Mouse (Mus musculus) liver, embryonic 14.5 days (tissue): ENCODE measurements around the gene Cfap97.

ENCODE experiments used
- CTCF ChIP-seq: IDR thresholded peaks from 2 replicates; pipeline ENCODE4 v1.5.1; 2016; ENCODE audit warnings: antibody characterized with exemption, low read depth, control low read depth
- EP300 ChIP-seq: IDR thresholded peaks from 2 replicates; pipeline ENCODE4 v1.6.1; 2016; ENCODE audit warnings: antibody characterized with exemption, low read depth

GRCm38 (mm10) chr8:46149782-46150181 is 1.8 kb upstream of the Cfap97 start:
- TF ChIP-seq CTCF: peak; percentile 47
- TF ChIP-seq EP300: no peak
